Mouse (Mus musculus) gastrocnemius, adult 8-10 months (tissue): ENCODE results near the gene Vmn2r70. TPM values are rescaled to one million over a fixed set of nuclear protein-coding genes. Genes with fewer than 3 reads are reported as not detected.

Experiments used
- DNase-seq, 2 experiments: peaks; one replicate each; pipeline ENCODE4 v3.0.0; 2022; ENCODE audit warnings: low spot score in 2 of 2
- total RNA-seq, 4 experiments: library from RNA; stranded (reverse); gene quantifications; 2 replicates each; pipeline ENCODE4 v1.2.4; 2022

The Vmn2r70 gene
- total RNA-seq: not detected

DNA sequence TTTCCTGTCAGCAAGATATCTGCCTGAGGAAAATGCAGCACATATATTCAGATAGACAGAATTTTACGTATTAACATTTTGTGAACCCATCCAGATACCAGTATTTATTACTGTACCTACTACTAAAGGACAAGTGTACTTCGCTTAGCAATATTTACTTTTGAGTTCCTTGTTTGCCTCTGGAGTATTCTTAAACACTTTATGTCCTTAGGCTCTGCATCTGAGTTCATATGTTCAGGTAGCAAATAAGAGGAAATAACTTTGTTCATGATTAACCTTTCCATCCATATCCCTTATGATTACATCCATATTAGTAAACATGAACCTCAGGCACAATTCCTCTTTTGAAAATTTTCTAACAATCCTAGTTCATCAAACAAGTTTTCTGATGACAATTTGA lies at the start of gene Vmn2r70:
Gene Vmn2r70, minus strand, starts transcription at position 101 of the 400 bp plus-strand sequence.
- DNase-seq: no peak

DNA sequence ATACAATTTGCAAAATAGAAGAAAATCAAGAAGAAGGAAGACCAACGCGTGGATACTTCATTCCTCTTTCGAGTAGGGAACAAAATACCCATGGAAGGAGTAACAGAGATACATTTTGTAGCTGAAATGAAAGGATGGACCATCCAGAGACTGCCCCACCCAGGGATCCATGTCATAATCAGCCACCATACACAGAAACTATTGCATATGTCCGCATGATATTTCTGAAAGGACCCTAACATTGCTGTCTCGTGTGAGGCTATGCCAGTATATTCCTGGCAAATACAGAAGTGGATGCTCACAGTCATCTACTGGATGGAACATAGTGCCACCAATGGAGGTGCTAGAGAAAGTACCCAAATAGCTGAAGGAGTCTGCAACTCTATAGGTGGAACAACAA lies 6.2 kb downstream of the Vmn2r70 start, which contains the start of gene Vmn2r71:
Gene Vmn2r71, plus strand, starts transcription at position 301 of the 400 bp plus-strand sequence.
- no peak for DNase-seq

DNA sequence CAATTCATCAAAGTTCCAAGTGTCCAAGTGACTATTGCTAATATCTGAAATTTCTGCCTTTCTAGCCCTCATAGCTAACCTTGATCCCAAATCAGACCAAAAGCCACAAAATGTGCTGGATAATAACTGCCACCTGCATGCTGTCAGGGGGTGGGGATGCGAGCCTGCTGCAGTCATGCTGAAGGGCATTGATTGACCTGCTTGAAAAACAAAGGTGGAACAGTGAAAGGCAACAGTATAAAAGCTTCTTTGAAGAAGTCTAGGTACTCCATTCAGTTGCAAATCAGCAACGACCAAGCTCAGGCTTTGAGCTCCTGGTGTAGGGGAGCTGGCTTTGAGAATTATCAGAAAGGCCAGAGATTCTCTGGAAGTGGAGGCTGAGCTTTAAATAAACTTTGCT lies 25.9 kb downstream of the Vmn2r70 start:
- no peak for DNase-seq

DNA sequence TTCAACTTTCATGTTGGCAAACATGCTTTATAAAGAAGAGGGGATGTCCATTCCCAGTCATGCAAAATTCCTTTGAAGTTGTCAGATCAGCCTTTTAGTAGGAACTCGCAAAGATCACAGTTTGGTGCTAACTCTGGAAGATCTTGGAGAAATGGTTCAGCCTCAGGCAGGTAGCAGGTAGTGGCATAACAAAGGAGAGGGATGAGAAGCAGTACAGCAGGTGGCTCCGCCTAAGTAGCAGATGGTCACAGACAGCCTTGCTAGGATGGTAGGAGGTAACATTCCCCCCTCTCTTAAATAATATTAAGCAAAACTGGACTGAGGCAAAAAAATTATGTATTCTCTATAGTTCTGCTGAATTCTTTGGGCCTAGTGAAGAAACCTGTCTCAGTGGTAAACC lies 26.9 kb downstream of the Vmn2r70 start:
- DNase-seq: no peak

Other genes starting within 250 kb of the Vmn2r70 start
- gene Vmn2r69, start 153.3 kb downstream of the Vmn2r70 start, total RNA-seq: not detected
- gene Vmn2r71, start 6.1 kb downstream of the Vmn2r70 start, total RNA-seq: not detected
- gene Vmn2r72, start 185.9 kb upstream of the Vmn2r70 start, total RNA-seq: not detected